Mouse (Mus musculus) spleen, adult 2 months (tissue): ENCODE data around the gene Kif20b.

Experiments used
- CTCF ChIP-seq: fragments of 200-500 bp; IDR thresholded peaks from 2 replicates; pipeline ENCODE4 v1.5.1; 2011; ENCODE audit warnings: mild to moderate bottlenecking, inconsistent platforms; ENCODE audit not compliant: insufficient read depth, insufficient read length, insufficient replicate concordance; ENCODE audit errors: extremely low read depth
- POLR2A ChIP-seq: fragments of 200-500 bp; IDR thresholded peaks from 2 replicates; pipeline ENCODE4 v1.6.1; 2011; ENCODE audit warnings: low read depth, low read length, inconsistent platforms

DNA sequence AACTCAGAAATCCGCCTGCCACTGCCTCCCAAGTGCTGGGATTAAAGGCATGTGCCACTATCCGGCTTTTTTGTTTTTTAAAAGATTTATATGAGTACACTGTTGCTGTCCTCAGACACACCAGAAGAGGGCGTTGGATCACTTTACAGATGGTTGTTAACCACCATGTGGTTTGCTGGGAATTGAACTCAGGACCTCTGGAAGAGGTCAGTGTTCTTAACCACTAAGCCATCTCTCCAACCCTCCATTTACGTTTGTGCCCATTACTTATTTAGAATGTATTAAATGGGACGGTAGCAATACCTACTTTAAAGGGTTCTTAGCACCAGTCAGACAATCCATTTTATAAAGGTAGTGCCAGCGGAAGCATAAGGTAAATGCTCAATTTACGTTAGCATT is 909 bp upstream of the Kif20b start:
- TF ChIP-seq CTCF (no peak), POLR2A (no peak)
